Mouse (Mus musculus) yolk sac, embryonic 10.5 days (tissue): ENCODE data around the gene Syne3.

Experiments
- DNase-seq: peaks from one replicate; pipeline ENCODE4 v3.0.0-alpha.2; 2017; ENCODE audit warnings: low spot score

The Syne3 gene

GRCm38 (mm10) chr12:104998541-104998940 is 11.1 kb downstream of the Syne3 start:
- DNase-seq = no peak

DNA sequence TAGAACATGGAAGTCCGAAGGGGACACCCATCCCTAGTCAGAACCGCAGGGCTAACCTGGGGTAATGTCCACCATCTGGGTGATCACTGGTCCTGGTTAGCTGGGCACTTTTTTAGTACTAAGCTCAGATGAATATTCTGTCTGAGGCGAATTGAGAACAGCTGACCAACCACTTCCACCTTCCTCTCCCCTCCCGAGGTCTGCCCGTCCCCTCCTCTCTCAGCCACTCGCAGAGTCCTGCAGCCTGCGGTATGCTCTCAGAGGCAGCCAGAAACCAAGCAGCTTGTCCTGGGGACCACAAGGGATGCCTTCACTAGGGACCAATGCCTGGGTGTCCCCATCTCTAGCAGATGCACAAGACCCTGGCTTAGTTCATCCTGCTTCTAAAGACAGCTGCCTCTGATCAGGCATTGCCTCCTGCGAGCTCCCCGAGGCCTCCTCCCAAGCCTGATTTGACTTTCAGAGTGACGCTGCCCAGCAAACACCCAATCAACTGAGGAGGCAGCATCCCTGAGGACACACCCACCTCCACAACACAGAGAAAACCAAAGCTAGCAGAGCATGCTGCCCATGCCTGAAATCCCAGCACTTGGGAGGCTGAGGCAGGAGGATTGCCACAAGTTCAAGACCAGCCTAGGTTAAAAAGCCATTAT is 11.8 kb downstream of the Syne3 start:
- peak; percentile 21 for DNase-seq

GRCm38 (mm10) chr12:104997159-104997558 is 12.4 kb downstream of the Syne3 start:
- peak; percentile 76 for DNase-seq

GRCm38 (mm10) chr12:104996012-104996728 is 13.4 kb downstream of the Syne3 start:
- peak; percentile 38 for DNase-seq

- no peak for DNase-seq
Measured at GRCm38 (mm10) chr12:104995259-104995876, 14.2 kb downstream of the Syne3 start.

GRCm38 (mm10) chr12:104992838-104993237 is 16.8 kb downstream of the Syne3 start:
- no peak for DNase-seq

- no peak for DNase-seq
Measured at GRCm38 (mm10) chr12:104992123-104992741, 17.4 kb downstream of the Syne3 start.

- DNase-seq = no peak
Measured at GRCm38 (mm10) chr12:104990741-104991454, 18.7 kb downstream of the Syne3 start.

DNA sequence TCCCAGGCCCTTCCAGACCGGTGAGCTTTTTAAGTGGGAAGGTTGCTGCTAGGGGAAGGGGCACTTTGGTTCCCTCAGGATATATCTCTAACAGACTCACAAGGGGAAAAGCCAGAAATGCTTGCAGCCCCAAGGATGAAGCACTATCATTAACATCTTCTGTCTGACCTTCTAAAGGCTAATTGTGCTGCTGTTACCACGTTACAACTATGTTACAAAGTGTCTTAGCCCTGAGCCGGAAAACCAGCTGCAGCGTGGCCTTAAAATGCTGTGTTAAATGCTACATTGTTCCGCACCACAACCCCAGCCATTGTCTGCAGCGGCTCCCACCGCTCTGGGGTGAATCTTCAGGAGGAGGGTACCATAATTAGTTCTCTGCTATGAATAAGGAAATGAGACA is 21.7 kb downstream of the Syne3 start:
- DNase-seq = no peak

GRCm38 (mm10) chr12:104986781-104987180 is 22.8 kb downstream of the Syne3 start:
- no peak for DNase-seq

DNA sequence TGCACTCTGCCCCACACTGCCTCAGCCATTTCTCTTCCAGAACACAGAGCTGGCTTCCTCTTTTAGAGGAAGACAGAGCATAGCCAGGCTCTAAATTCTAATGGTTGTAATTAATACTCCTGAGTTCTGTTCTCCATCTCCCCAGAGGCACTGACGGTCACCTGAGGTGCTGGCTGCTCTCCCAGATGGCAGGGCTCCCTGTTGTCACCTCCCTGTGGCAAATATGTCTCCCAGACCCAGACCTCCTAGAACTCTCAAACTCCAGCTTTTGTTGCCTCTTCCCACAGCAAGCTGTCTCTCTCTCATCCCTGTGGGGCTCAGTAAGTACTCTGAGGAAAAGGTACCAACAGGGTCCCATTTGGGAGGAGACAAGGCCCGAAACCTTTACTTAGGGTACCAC is 23.6 kb downstream of the Syne3 start:
- DNase-seq = no peak

GRCm38 (mm10) chr12:104985088-104985487 is 24.5 kb downstream of the Syne3 start:
- no peak for DNase-seq

DNA sequence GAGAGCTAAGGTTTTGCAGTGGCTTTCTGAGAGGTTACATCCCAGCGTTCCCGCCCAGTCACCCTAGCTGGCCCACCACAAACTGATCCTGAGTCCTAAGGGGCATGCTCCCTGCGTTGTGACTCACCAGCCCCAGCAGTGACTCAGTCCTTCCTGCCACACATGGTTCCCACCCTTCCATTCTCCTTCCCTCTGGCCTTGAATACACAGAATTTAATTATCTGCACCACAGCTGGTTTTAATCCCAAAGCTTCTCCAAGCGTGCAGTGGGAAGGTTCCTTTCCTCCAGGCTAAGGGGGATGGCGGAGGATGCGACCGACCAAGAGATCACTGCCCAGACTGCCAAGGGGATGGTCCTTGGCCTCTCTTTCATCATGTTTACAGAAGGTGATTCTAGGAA is 26.1 kb downstream of the Syne3 start:
- DNase-seq = no peak

- DNase-seq = no peak
Measured at GRCm38 (mm10) chr12:104978943-104979723, 30.5 kb downstream of the Syne3 start.

DNA sequence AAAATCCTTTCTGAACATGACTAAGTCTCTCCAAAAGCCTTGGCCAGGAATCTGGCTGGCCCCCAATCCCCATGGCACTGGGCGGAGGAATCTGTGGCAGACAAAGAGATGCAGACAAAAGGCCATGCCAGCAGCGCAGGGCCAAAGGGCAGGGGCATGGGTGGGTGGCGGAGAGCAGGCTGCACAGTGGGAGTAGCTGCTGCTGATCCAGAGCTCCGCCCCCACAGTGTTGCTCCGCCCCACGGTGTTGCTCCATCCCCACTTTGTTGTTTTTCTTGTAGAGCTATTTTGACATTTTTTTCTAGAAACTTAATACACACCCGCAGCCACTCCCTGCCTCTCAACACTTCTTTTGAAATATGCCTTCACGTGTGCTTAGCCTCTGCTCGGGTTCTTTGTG is 31.2 kb downstream of the Syne3 start:
- DNase-seq = no peak

GRCm38 (mm10) chr12:104976903-104977302 is 32.7 kb downstream of the Syne3 start:
- DNase-seq = no peak

GRCm38 (mm10) chr12:104976331-104976817 is 33.2 kb downstream of the Syne3 start:
- DNase-seq = no peak

DNA sequence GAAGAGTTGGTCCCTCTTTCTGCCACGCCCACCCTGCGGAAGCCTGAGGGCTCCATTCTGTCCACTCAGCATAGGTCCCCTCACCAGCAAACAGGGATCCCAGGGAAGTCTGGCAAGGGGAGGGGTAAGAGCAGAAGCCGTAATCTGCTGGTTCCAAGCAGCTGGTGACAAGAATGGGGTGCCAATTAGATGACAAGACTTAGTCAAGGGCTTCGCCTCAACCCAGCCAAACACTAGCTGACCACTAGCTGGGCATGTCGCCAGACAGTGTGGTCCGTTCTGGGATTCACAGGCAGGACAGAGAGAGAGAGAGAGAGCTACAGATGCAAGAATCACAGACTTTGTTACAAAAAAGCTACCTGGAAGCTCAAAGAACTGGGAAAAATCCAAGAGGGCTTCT is 36.7 kb downstream of the Syne3 start:
- DNase-seq = no peak

DNA sequence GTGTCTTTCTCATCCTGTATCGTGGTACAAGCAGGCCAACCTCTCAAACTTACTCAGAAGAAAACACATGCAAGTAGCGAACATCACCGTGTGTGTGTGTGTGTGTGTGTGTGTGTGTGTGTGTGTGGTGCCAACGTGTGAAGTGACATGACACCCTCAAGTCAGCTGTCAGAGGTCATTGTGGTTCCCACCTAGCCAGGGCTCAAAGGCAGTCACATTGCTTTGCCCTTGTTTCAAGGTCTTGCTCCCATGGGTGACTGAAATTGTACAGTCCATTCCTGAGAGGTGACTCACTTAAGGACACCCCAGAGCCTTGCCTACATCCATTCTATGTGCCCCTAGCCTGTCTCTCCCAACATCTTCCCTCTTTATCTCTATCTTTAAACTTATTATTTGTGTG is 40.0 kb downstream of the Syne3 start:
- no peak for DNase-seq

DNA sequence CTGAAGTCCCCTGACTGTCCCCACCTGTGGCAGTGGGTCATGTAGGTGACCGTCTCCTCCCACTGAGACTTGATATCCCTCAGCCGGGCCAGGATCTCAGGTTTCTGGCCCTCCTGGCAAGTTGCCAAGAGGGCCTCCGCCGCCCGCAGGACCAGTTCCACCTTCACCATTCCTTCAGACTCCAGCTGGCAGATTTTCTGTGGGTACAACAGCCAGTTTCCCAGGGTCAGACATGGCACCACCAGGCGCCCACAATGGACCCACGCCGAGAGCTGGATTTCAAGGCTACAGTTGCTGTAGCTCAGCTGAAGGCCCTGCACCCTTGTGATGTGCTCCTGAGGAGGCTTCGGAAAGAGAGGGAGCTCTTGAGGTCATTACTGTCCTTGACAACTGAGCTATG is 40.4 kb downstream of the Syne3 start:
- no peak for DNase-seq
